Mouse (Mus musculus): ENCODE results near the gene Piwil4. TPM values are rescaled to one million over a fixed set of nuclear protein-coding genes. Genes with fewer than 3 reads are reported as not detected.
"Not testable (repeated sequence)": the region's sequence is repeated elsewhere in the genome, so short reads cannot be mapped to it uniquely, and the experiment has no call there.

The Piwil4 gene
- total and polyA plus RNA-seq, 3 experiments = 0.04 to 0.11 TPM; not detected in 1

GRCm38 (mm10) chr9:14673109-14673508, 67.4 kb downstream of the Piwil4 start:
- TF ChIP-seq MAFK (IDR thresholded peaks at IDR 0.05; ENCODE audit: insufficient replicate concordance, low read length) (no peak), BHLHE40 (IDR thresholded peaks at IDR 0.05; ENCODE audit: low read depth, low read length) (no peak), ZNF384 (IDR thresholded peaks at IDR 0.05; ENCODE audit: low read depth, low read length) (no peak), ZC3H11A (IDR thresholded peaks at IDR 0.05; ENCODE audit: low read depth, low read length) (no peak), IRF4 (IDR thresholded peaks at IDR 0.05; ENCODE audit: low read depth, low read length) (no peak), USF1 (IDR thresholded peaks at IDR 0.05; ENCODE audit: low read depth, low read length) (no peak)
- in situ Hi-C loops (cut with MboI; ENCODE audit: low pct_ligation_motif_present, low pct_unique_long_range_greater_than_20kb, low sequenced_read_pairs) = no loop called here

GRCm38 (mm10) chr9:14671965-14672364, 68.6 kb downstream of the Piwil4 start:
- H3K9me3 ChIP-seq (replicated peaks; ENCODE audit: low read length); H3K4me1 ChIP-seq (ENCODE audit: control insufficient read depth in 1 of 2, insufficient read depth in 2 of 2); H3K4me2 ChIP-seq (ENCODE audit: insufficient read depth, low read depth, poor library complexity, severe bottlenecking); H3K27me3 ChIP-seq (replicated peaks); H3K4me3 ChIP-seq (replicated peaks in 1 of 3; ENCODE audit: low read depth in 2 of 3, low read length in 2 of 3, poor library complexity in 1 of 3); H3K9ac ChIP-seq (ENCODE audit: insufficient read depth, low read depth); H3K27ac ChIP-seq (ENCODE audit: insufficient read depth, low read depth); H3K79me2 ChIP-seq (replicated peaks; ENCODE audit: control insufficient read depth, extremely low read depth, insufficient read depth, poor library complexity, severe bottlenecking); dilution Hi-C loops (cut with MboI; ENCODE audit: extremely low pct_ligation_motif_present, extremely low pct_unique_long_range_greater_than_20kb, low sequenced_read_pairs); DNase-seq (ENCODE audit: extremely low read depth); H3K36me3 ChIP-seq (replicated peaks in 1 of 2; ENCODE audit: control insufficient read depth in 1 of 2, insufficient read depth in 1 of 2, low read length in 1 of 2); in situ Hi-C loops (cut with MboI; ENCODE audit: low pct_ligation_motif_present, low pct_unique_long_range_greater_than_20kb, low sequenced_read_pairs): not testable (repeated sequence)

More at GRCm38 (mm10) chr9:14673109-14673508, 67.4 kb downstream of the Piwil4 start:
- dilution Hi-C loops (cut with MboI; ENCODE audit: extremely low pct_ligation_motif_present, extremely low pct_unique_long_range_greater_than_20kb, low sequenced_read_pairs) = no loop called here
- Histone ChIP-seq H3K27me3 (replicated peaks) (no peaks in the 10 kb centered on the region), H3K4me2 (ENCODE audit: insufficient read depth, low read depth, poor library complexity, severe bottlenecking) (no peak overlapping the region), H3K9ac (ENCODE audit: insufficient read depth, low read depth) (no peak overlapping the region), H3K4me1 (ENCODE audit: control insufficient read depth in 1 of 2, insufficient read depth in 2 of 2) (no peaks in the 10 kb centered on the region), H3K36me3 (replicated peaks in 1 of 2; ENCODE audit: control insufficient read depth in 1 of 2, insufficient read depth in 1 of 2, low read length in 1 of 2) (no peaks in the 10 kb centered on the region), H3K9me3 (replicated peaks; ENCODE audit: low read length) (no peaks in the 10 kb centered on the region), H3K27ac (ENCODE audit: insufficient read depth, low read depth) (no peak overlapping the region), H3K4me3 (replicated peaks in 1 of 3; ENCODE audit: low read depth in 2 of 3, low read length in 2 of 3, poor library complexity in 1 of 3) (no peak overlapping the region), H3K79me2 (replicated peaks; ENCODE audit: control insufficient read depth, extremely low read depth, insufficient read depth, poor library complexity, severe bottlenecking) (no peaks in the 10 kb centered on the region)
- DNase-seq (ENCODE audit: extremely low read depth) = no peak

- dilution Hi-C loops (cut with MboI; ENCODE audit: extremely low pct_ligation_motif_present, extremely low pct_unique_long_range_greater_than_20kb, low sequenced_read_pairs) = no loop called here
- Histone ChIP-seq H3K9me3 (replicated peaks; ENCODE audit: low read length) (no peaks in the 10 kb centered on the region), H3K79me2 (replicated peaks; ENCODE audit: control insufficient read depth, extremely low read depth, insufficient read depth, poor library complexity, severe bottlenecking) (no peaks in the 10 kb centered on the region), H3K4me2 (ENCODE audit: insufficient read depth, low read depth, poor library complexity, severe bottlenecking) (no peak overlapping the region), H3K36me3 (replicated peaks in 1 of 2; ENCODE audit: control insufficient read depth in 1 of 2, insufficient read depth in 1 of 2, low read length in 1 of 2) (no peaks in the 10 kb centered on the region), H3K4me3 (replicated peaks in 1 of 3; ENCODE audit: low read depth in 2 of 3, low read length in 2 of 3, poor library complexity in 1 of 3) (no peak overlapping the region), H3K27ac (ENCODE audit: insufficient read depth, low read depth) (no peak overlapping the region), H3K4me1 (ENCODE audit: control insufficient read depth in 1 of 2, insufficient read depth in 2 of 2) (no peaks in the 10 kb centered on the region), H3K27me3 (replicated peaks) (no peaks in the 10 kb centered on the region), H3K9ac (ENCODE audit: insufficient read depth, low read depth) (no peak overlapping the region)
- DNase-seq (ENCODE audit: extremely low read depth) = no peak
- in situ Hi-C loops (cut with MboI; ENCODE audit: low pct_ligation_motif_present, low pct_unique_long_range_greater_than_20kb, low sequenced_read_pairs) = no loop called here
- no peak for TF ChIP-seq TBP (conservative IDR thresholded peaks at IDR 0.05; ENCODE audit: low read depth, low read length)
- no peak for TF ChIP-seq RCOR1 (conservative IDR thresholded peaks at IDR 0.05; ENCODE audit: low read depth, low read length)
- no peak for TF ChIP-seq GABPA (IDR thresholded peaks at IDR 0.05; ENCODE audit: insufficient replicate concordance, low read depth, low read length)
- no peak for TF ChIP-seq POLR2AphosphoS2 (IDR thresholded peaks at IDR 0.05; ENCODE audit: low read depth, low read length)
- no peak for TF ChIP-seq RAD21 (IDR thresholded peaks at IDR 0.05; ENCODE audit: low read depth, low read length)
- no peak for TF ChIP-seq MYC (IDR thresholded peaks at IDR 0.05; ENCODE audit: low read depth, low read length)
- TF ChIP-seq UBTF (IDR thresholded peaks at IDR 0.05; ENCODE audit: low read depth, low read length) = no peak
- no peak for TF ChIP-seq SMC3 (IDR thresholded peaks at IDR 0.05; ENCODE audit: low read depth, low read length)
- no peak for TF ChIP-seq MAX (IDR thresholded peaks at IDR 0.05; ENCODE audit: low read length)
- TF ChIP-seq NELFE (IDR thresholded peaks at IDR 0.05; ENCODE audit: low read depth, low read length) = no peak
- TF ChIP-seq ZMIZ1 (IDR thresholded peaks at IDR 0.05; ENCODE audit: low read depth, low read length) = no peak
- TF ChIP-seq JUN (IDR thresholded peaks at IDR 0.05; ENCODE audit: insufficient read depth, low read depth, low read length) = no peak
- no peak for TF ChIP-seq MAFK (IDR thresholded peaks at IDR 0.05; ENCODE audit: insufficient replicate concordance, low read length)
- TF ChIP-seq CHD2 (IDR thresholded peaks at IDR 0.05; ENCODE audit: low read length) = no peak
- TF ChIP-seq E2F4 (IDR thresholded peaks at IDR 0.05; ENCODE audit: insufficient replicate concordance, low read depth, low read length) = no peak
- TF ChIP-seq BHLHE40 (IDR thresholded peaks at IDR 0.05; ENCODE audit: low read depth, low read length) = no peak
- TF ChIP-seq TCF12 (IDR thresholded peaks at IDR 0.05; ENCODE audit: low read depth, low read length) = no peak
- TF ChIP-seq EP300 (IDR thresholded peaks at IDR 0.05; ENCODE audit: low read length) = no peak
- TF ChIP-seq KAT2A (IDR thresholded peaks at IDR 0.05; ENCODE audit: insufficient replicate concordance, low read length) = no peak
Observed at GRCm38 (mm10) chr9:14668382-14668781, 72.2 kb downstream of the Piwil4 start.
